14 mouse cellular contexts compared by ENCODE assay signal in the genomic region with DNA sequence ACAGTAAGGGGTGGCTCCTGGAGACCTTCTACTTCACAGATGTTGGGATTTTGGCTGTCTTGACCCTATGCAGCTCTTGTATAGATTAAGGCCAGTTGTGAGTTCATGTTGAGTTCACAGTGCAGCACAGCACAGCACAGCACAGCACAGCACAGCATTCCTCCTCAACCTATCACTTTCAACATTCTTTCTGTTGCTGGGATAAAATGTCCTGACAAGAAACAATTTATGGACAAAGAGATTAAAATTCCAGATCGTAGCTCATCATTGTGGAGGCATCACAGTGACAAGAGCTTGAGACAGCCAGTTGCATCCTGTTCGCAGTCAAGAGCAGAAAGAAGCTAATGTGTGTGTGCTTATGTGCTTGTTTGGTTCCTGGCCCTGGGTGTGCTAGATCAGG.
DNase-seq lines count a peak whose midpoint lies in the region; ATAC-seq and TF ChIP-seq lines count a peak whose summit lies in the region.
"Had no signal": no experiment of that assay in that cellular context is flagged by ENCODE, and none has a peak within 500 bp of the region (broad histone marks: within the 10 kb centered on the region; RNA-seq: fewer than 3 reads in every experiment).

No protein-coding gene starts in this region.

- no peaks in the 10 kb centered on the region for H3K27me3 ChIP-seq in kidney, postnatal 0 days (ENCODE audit: insufficient read depth, low read length)
- no peaks in the 10 kb centered on the region for H3K27me3 ChIP-seq in embryonic facial prominence, embryonic 11.5 days (ENCODE audit: control insufficient read depth, insufficient read depth, low read length)
- H3K27me3 ChIP-seq: forebrain, embryonic 13.5 days had no signal

- H3K4me2 ChIP-seq in kidney, postnatal 0 days (ENCODE audit: low read length): no peak overlapping the region
- no peak overlapping the region for H3K4me2 ChIP-seq in embryonic facial prominence, embryonic 11.5 days (ENCODE audit: low read depth, low read length)
- H3K4me2 ChIP-seq: forebrain, embryonic 13.5 days; midbrain, embryonic 11.5 days had no signal

- no peaks in the 10 kb centered on the region for H3K9me3 ChIP-seq in kidney, postnatal 0 days (replicated peaks; ENCODE audit: low read length)
- no peaks in the 10 kb centered on the region for H3K9me3 ChIP-seq in embryonic facial prominence, embryonic 11.5 days (replicated peaks; ENCODE audit: control insufficient read depth, low read length)
- H3K9me3 ChIP-seq: forebrain, embryonic 13.5 days; heart, embryonic 10.5 days had no signal

- no peak for TF ChIP-seq CTCF in kidney, postnatal 0 days (IDR thresholded peaks at IDR 0.05; ENCODE audit: low read depth)

- H3K4me3 ChIP-seq in kidney, postnatal 0 days (replicated peaks; ENCODE audit: low read depth, low read length): no peak overlapping the region
- H3K4me3 ChIP-seq in embryonic facial prominence, embryonic 11.5 days (ENCODE audit: low read depth, low read length): no peak overlapping the region
- H3K4me3 ChIP-seq: forebrain, embryonic 13.5 days; heart, embryonic 10.5 days had no signal

- H3K36me3 ChIP-seq in kidney, postnatal 0 days (ENCODE audit: insufficient read depth, low read length): no peaks in the 10 kb centered on the region
- no peaks in the 10 kb centered on the region for H3K36me3 ChIP-seq in embryonic facial prominence, embryonic 11.5 days (replicated peaks; ENCODE audit: control insufficient read depth, insufficient read depth, low read depth, low read length)
- H3K36me3 ChIP-seq: heart, embryonic 10.5 days had no signal

- peak; percentile 77 for DNase-seq in kidney, postnatal 0 days (ENCODE audit: low spot score)
- DNase-seq in kidney, adult 18-20 months: no peak
- peak; percentile 8 for DNase-seq in ZHBTc4 (ENCODE audit: low read depth, low spot score)
- no peak for DNase-seq in embryonic facial prominence, embryonic 11.5 days (ENCODE audit: low spot score)
- peak; percentile 68 for DNase-seq in mesoderm, embryonic 11.5 days (ENCODE audit: low read depth, low spot score)
- no peak for DNase-seq in gastrocnemius, postnatal 4 days (ENCODE audit: low spot score in 2 of 2)
- no peak for DNase-seq in left cerebral cortex, adult 18-20 months (ENCODE audit: low spot score in 2 of 2)
- DNase-seq: gastrocnemius, postnatal 10 days; liver, postnatal 0 days; right cerebral cortex, postnatal 14 days had no signal

- 0 out of 2 replicates have a peak, but pooled peaks cover 6% of the 10 kb centered on the region for H3K4me1 ChIP-seq in kidney, postnatal 0 days (replicated peaks; ENCODE audit: insufficient read depth, low read length)
- H3K4me1 ChIP-seq in embryonic facial prominence, embryonic 11.5 days (ENCODE audit: control insufficient read depth, insufficient read depth, low read length): no peaks in the 10 kb centered on the region
- H3K4me1 ChIP-seq: forebrain, embryonic 13.5 days had no signal

- WGBS in kidney, postnatal 0 days: 32% methylated on average over 2 of the region's 2 CpGs
- WGBS in embryonic facial prominence, embryonic 11.5 days: 43% methylated on average over 2 of the region's 2 CpGs

- no peak; the same call in 1 of the 2 replicates for ATAC-seq in kidney, postnatal 0 days (replicated peaks; ENCODE audit: low FRiP score, low read depth)
- ATAC-seq in embryonic facial prominence, embryonic 11.5 days (replicated peaks; ENCODE audit: insufficient number of reproducible peaks, low FRiP score, low TSS enrichment, low read depth): peak; percentile 58; the same call in 1 of the 2 replicates
- no peak for ATAC-seq in frontal cortex, adult (ENCODE audit: low TSS enrichment)
- ATAC-seq: forebrain, embryonic 13.5 days; liver, postnatal 0 days had no signal

- no peak overlapping the region for H3K27ac ChIP-seq in kidney, postnatal 0 days
- H3K27ac ChIP-seq in embryonic facial prominence, embryonic 11.5 days (replicated peaks; ENCODE audit: low read depth, low read length): no peak overlapping the region
- H3K27ac ChIP-seq: forebrain, embryonic 13.5 days; heart, embryonic 10.5 days had no signal

- H3K9ac ChIP-seq in kidney, postnatal 0 days (ENCODE audit: low read depth, low read length): no peak overlapping the region
- H3K9ac ChIP-seq in embryonic facial prominence, embryonic 11.5 days (replicated peaks; ENCODE audit: low read length): no peak overlapping the region
- H3K9ac ChIP-seq: forebrain, embryonic 13.5 days; liver, postnatal 0 days had no signal

Comparison
In these comparisons a context has a peak if more than half of its experiments do, and no peak if none do; other contexts are left out.
1. DNase-seq: peak in kidney, postnatal 0 days (single experiment), ZHBTc4 (single experiment) and mesoderm, embryonic 11.5 days (single experiment); none in kidney, adult 18-20 months (single experiment), embryonic facial prominence, embryonic 11.5 days (single experiment), gastrocnemius, postnatal 4 days (0 of 2) and left cerebral cortex, adult 18-20 months (0 of 2).